Mouse (Mus musculus): ENCODE data around the gene Rps17. TPM values are rescaled to one million over a fixed set of nuclear protein-coding genes. Genes with fewer than 3 reads are reported as not detected.

The Rps17 gene
- polyA plus RNA-seq (2015; fragmentation: Nextera tagmentation; extraction: Ambion mirVana), result 598 and 658 TPM in 2 replicates

GRCm38 (mm10) chr7:81344544-81345446 lies at the start of gene Rps17:
Gene Rps17 (minus strand): TSS chr7:81345254.
- peaks cover 14% of the 10 kb centered on the region for H3K36me3 ChIP-seq (ENCODE audit: control insufficient read depth, insufficient read depth, low read length)
- peak within 1 kb of the TSS; percentile 89 for H3K4me3 ChIP-seq (ENCODE audit: low read length)
- peak; percentile 94 for ATAC-seq
- peak within 1 kb of the TSS; percentile 94 for H3K9ac ChIP-seq (ENCODE audit: low read depth, low read length)
- WGBS, result under 1% methylated on average over 84 of the region's 85 CpGs
- H3K9me3 ChIP-seq (ENCODE audit: control insufficient read depth, low read length), result no peaks in the 10 kb centered on the region
- peak within 1 kb of the TSS; percentile 87 for H3K27ac ChIP-seq (ENCODE audit: low read depth, low read length)
- peak within 1 kb of the TSS; percentile 95 for H3K4me2 ChIP-seq (ENCODE audit: low read length)
- H3K4me1 ChIP-seq (ENCODE audit: control insufficient read depth, insufficient read depth, low read depth, low read length), result peaks cover 19% of the 10 kb centered on the region
- H3K27me3 ChIP-seq (replicated peaks; ENCODE audit: control insufficient read depth, insufficient read depth, low read length), result no peaks in the 10 kb centered on the region

- Histone ChIP-seq H3K27me3 (replicated peaks; ENCODE audit: control insufficient read depth, insufficient read depth, low read length) (no peaks in the 10 kb centered on the region), H3K36me3 (ENCODE audit: control insufficient read depth, insufficient read depth, low read length) (no peaks in the 10 kb centered on the region), H3K4me3 (ENCODE audit: low read length) (no peak overlapping the region), H3K9me3 (ENCODE audit: control insufficient read depth, low read length) (no peaks in the 10 kb centered on the region), H3K4me1 (ENCODE audit: control insufficient read depth, insufficient read depth, low read depth, low read length) (no peaks in the 10 kb centered on the region), H3K27ac (ENCODE audit: low read depth, low read length) (no peak overlapping the region), H3K4me2 (ENCODE audit: low read length) (no peak overlapping the region), H3K9ac (ENCODE audit: low read depth, low read length) (no peak overlapping the region)
- 86% methylated on average over 1 of the region's 1 CpGs for WGBS
- no peak for ATAC-seq
Observed at GRCm38 (mm10) chr7:81379363-81379762, 34.3 kb upstream of the Rps17 start.

- peak overlapping the region; percentile 35 for H3K4me3 ChIP-seq (ENCODE audit: low read length)
- peak; percentile 94 for ATAC-seq
- H3K4me1 ChIP-seq (ENCODE audit: control insufficient read depth, insufficient read depth, low read depth, low read length), result peaks cover 7% of the 10 kb centered on the region
- peak overlapping the region; percentile 57 for H3K9ac ChIP-seq (ENCODE audit: low read depth, low read length)
- no peaks in the 10 kb centered on the region for H3K9me3 ChIP-seq (ENCODE audit: control insufficient read depth, low read length)
- H3K27ac ChIP-seq (ENCODE audit: low read depth, low read length), result no peak overlapping the region; the same call in 1 of the 2 replicates
- no peaks in the 10 kb centered on the region for H3K36me3 ChIP-seq (ENCODE audit: control insufficient read depth, insufficient read depth, low read length)
- no peaks in the 10 kb centered on the region for H3K27me3 ChIP-seq (replicated peaks; ENCODE audit: control insufficient read depth, insufficient read depth, low read length)
- H3K4me2 ChIP-seq (ENCODE audit: low read length), result peak overlapping the region; percentile 81
- WGBS, result 5% methylated on average over 13 of the region's 13 CpGs
Observed at GRCm38 (mm10) chr7:81372337-81372920, 27.4 kb upstream of the Rps17 start.

GRCm38 (mm10) chr7:81371811-81372210 lies 26.8 kb upstream of the Rps17 start:
- H3K27ac ChIP-seq (ENCODE audit: low read depth, low read length), result no peak overlapping the region
- peak overlapping the region; percentile 35 for H3K4me3 ChIP-seq (ENCODE audit: low read length)
- no peaks in the 10 kb centered on the region for H3K27me3 ChIP-seq (replicated peaks; ENCODE audit: control insufficient read depth, insufficient read depth, low read length)
- peak overlapping the region; percentile 35 for H3K9ac ChIP-seq (ENCODE audit: low read depth, low read length)
- peak overlapping the region; percentile 81 for H3K4me2 ChIP-seq (ENCODE audit: low read length)
- peak; percentile 60 for ATAC-seq
- 17% methylated on average over 5 of the region's 5 CpGs for WGBS
- peaks cover 7% of the 10 kb centered on the region for H3K4me1 ChIP-seq (ENCODE audit: control insufficient read depth, insufficient read depth, low read depth, low read length)
- H3K36me3 ChIP-seq (ENCODE audit: control insufficient read depth, insufficient read depth, low read length), result no peaks in the 10 kb centered on the region
- no peaks in the 10 kb centered on the region for H3K9me3 ChIP-seq (ENCODE audit: control insufficient read depth, low read length)

GRCm38 (mm10) chr7:81369724-81370123 lies 24.7 kb upstream of the Rps17 start:
- Histone ChIP-seq H3K4me3 (ENCODE audit: low read length) (no peak overlapping the region), H3K36me3 (ENCODE audit: control insufficient read depth, insufficient read depth, low read length) (no peaks in the 10 kb centered on the region), H3K9ac (ENCODE audit: low read depth, low read length) (no peak overlapping the region), H3K27me3 (replicated peaks; ENCODE audit: control insufficient read depth, insufficient read depth, low read length) (no peaks in the 10 kb centered on the region), H3K4me1 (ENCODE audit: control insufficient read depth, insufficient read depth, low read depth, low read length) (peaks cover 7% of the 10 kb centered on the region), H3K27ac (ENCODE audit: low read depth, low read length) (no peak overlapping the region), H3K4me2 (ENCODE audit: low read length) (no peak overlapping the region), H3K9me3 (ENCODE audit: control insufficient read depth, low read length) (no peaks in the 10 kb centered on the region)
- 59% methylated on average over 3 of the region's 3 CpGs for WGBS
- ATAC-seq, result no peak

- Histone ChIP-seq H3K9ac (ENCODE audit: low read depth, low read length) (no peak overlapping the region), H3K36me3 (ENCODE audit: control insufficient read depth, insufficient read depth, low read length) (no peaks in the 10 kb centered on the region), H3K4me3 (ENCODE audit: low read length) (no peak overlapping the region), H3K27ac (ENCODE audit: low read depth, low read length) (no peak overlapping the region), H3K4me1 (ENCODE audit: control insufficient read depth, insufficient read depth, low read depth, low read length) (peaks cover 7% of the 10 kb centered on the region), H3K27me3 (replicated peaks; ENCODE audit: control insufficient read depth, insufficient read depth, low read length) (no peaks in the 10 kb centered on the region), H3K9me3 (ENCODE audit: control insufficient read depth, low read length) (no peaks in the 10 kb centered on the region), H3K4me2 (ENCODE audit: low read length) (no peak overlapping the region)
- ATAC-seq, result no peak
- 59% methylated on average over 3 of the region's 3 CpGs for WGBS
Observed at GRCm38 (mm10) chr7:81367946-81368345, 22.9 kb upstream of the Rps17 start.

- no peak for ATAC-seq
- no peaks in the 10 kb centered on the region for H3K4me1 ChIP-seq (ENCODE audit: control insufficient read depth, insufficient read depth, low read depth, low read length)
- no peak overlapping the region for H3K9ac ChIP-seq (ENCODE audit: low read depth, low read length)
- H3K27me3 ChIP-seq (replicated peaks; ENCODE audit: control insufficient read depth, insufficient read depth, low read length), result no peaks in the 10 kb centered on the region
- H3K36me3 ChIP-seq (ENCODE audit: control insufficient read depth, insufficient read depth, low read length), result no peaks in the 10 kb centered on the region
- WGBS, result 91% methylated on average over 7 of the region's 7 CpGs
- no peaks in the 10 kb centered on the region for H3K9me3 ChIP-seq (ENCODE audit: control insufficient read depth, low read length)
- no peak overlapping the region for H3K4me2 ChIP-seq (ENCODE audit: low read length)
- H3K27ac ChIP-seq (ENCODE audit: low read depth, low read length), result no peak overlapping the region
- no peak overlapping the region for H3K4me3 ChIP-seq (ENCODE audit: low read length)
Observed at GRCm38 (mm10) chr7:81356975-81357374, 11.9 kb upstream of the Rps17 start.

GRCm38 (mm10) chr7:81356360-81356759 lies 11.3 kb upstream of the Rps17 start:
- H3K27me3 ChIP-seq (replicated peaks; ENCODE audit: control insufficient read depth, insufficient read depth, low read length), result no peaks in the 10 kb centered on the region
- H3K27ac ChIP-seq (ENCODE audit: low read depth, low read length), result no peak overlapping the region
- WGBS, result 93% methylated on average over 1 of the region's 1 CpGs
- no peak overlapping the region for H3K9ac ChIP-seq (ENCODE audit: low read depth, low read length)
- no peak overlapping the region for H3K4me3 ChIP-seq (ENCODE audit: low read length)
- H3K36me3 ChIP-seq (ENCODE audit: control insufficient read depth, insufficient read depth, low read length), result no peaks in the 10 kb centered on the region
- H3K4me1 ChIP-seq (ENCODE audit: control insufficient read depth, insufficient read depth, low read depth, low read length), result no peaks in the 10 kb centered on the region
- no peak for ATAC-seq
- H3K4me2 ChIP-seq (ENCODE audit: low read length), result no peak overlapping the region
- no peaks in the 10 kb centered on the region for H3K9me3 ChIP-seq (ENCODE audit: control insufficient read depth, low read length)

GRCm38 (mm10) chr7:81355746-81356145 lies 10.7 kb upstream of the Rps17 start:
- Histone ChIP-seq H3K27ac (ENCODE audit: low read depth, low read length) (no peak overlapping the region), H3K4me3 (ENCODE audit: low read length) (no peak overlapping the region), H3K9me3 (ENCODE audit: control insufficient read depth, low read length) (no peaks in the 10 kb centered on the region), H3K36me3 (ENCODE audit: control insufficient read depth, insufficient read depth, low read length) (no peaks in the 10 kb centered on the region), H3K27me3 (replicated peaks; ENCODE audit: control insufficient read depth, insufficient read depth, low read length) (no peaks in the 10 kb centered on the region), H3K4me1 (ENCODE audit: control insufficient read depth, insufficient read depth, low read depth, low read length) (no peaks in the 10 kb centered on the region), H3K4me2 (ENCODE audit: low read length) (no peak overlapping the region), H3K9ac (ENCODE audit: low read depth, low read length) (no peak overlapping the region)
- ATAC-seq, result no peak
- 81% methylated on average over 7 of the region's 7 CpGs for WGBS
